Mouse (Mus musculus): ENCODE results near the gene Gm42372. TPM values are rescaled to one million over a fixed set of nuclear protein-coding genes. Genes with fewer than 3 reads are reported as not detected.

Gene Gm42372
- polyA plus RNA-seq, 1 experiment from 2014 or later, result 1.7 TPM

- Histone ChIP-seq H3K27me3 (no peaks in the 10 kb centered on the region), H3K9me3 (replicated peaks) (no peaks in the 10 kb centered on the region), H3K4me2 (replicated peaks) (no peak overlapping the region), H3K4me3 (no peak overlapping the region), H3K9ac (no peak overlapping the region), H3K36me3 (no peaks in the 10 kb centered on the region), H3K27ac (no peak overlapping the region), H3K4me1 (peaks cover 9% of the 10 kb centered on the region)
- ATAC-seq (ENCODE audit: low FRiP score), result no peak
- WGBS, result 58% methylated on average over 8 of the region's 8 CpGs
These were observed 6.6 kb upstream of the Gm42372 start for GRCm38 (mm10) chr7:16976298-16976697.

GRCm38 (mm10) chr7:16978173-16978572 lies 4.7 kb upstream of the Gm42372 start:
- no peak overlapping the region for H3K4me2 ChIP-seq (replicated peaks)
- no peaks in the 10 kb centered on the region for H3K27me3 ChIP-seq
- H3K4me1 ChIP-seq, result peaks cover 21% of the 10 kb centered on the region
- 68% methylated on average over 6 of the region's 6 CpGs for WGBS
- no peak overlapping the region for H3K27ac ChIP-seq
- ATAC-seq (ENCODE audit: low FRiP score), result no peak
- no peaks in the 10 kb centered on the region for H3K9me3 ChIP-seq (replicated peaks)
- H3K36me3 ChIP-seq, result no peaks in the 10 kb centered on the region
- no peak overlapping the region for H3K4me3 ChIP-seq
- no peak overlapping the region for H3K9ac ChIP-seq

DNA sequence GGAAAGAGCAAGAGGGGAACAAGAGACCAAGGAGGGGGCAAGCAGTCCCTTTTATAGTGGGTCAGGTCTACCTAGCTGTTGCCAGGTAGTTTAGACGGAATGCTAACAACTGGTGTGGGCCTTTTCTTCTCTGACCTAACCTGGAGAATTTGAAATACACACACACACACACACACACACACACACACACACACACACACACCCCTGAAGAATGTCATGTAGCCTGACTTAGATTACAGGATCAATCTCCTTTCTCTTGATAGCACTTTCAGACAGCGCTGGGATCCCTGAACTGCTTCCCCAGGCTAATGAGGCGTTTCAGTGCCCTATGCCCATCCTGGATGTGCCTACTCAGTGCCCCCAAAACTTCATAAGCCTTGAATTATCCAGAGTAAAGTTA lies 4.3 kb upstream of the Gm42372 start:
- no peaks in the 10 kb centered on the region for H3K27me3 ChIP-seq
- H3K9ac ChIP-seq, result no peak overlapping the region
- no peaks in the 10 kb centered on the region for H3K9me3 ChIP-seq (replicated peaks)
- H3K27ac ChIP-seq, result no peak overlapping the region
- H3K4me3 ChIP-seq, result no peak overlapping the region
- 85% methylated on average over 3 of the region's 3 CpGs for WGBS
- no peak for ATAC-seq (ENCODE audit: low FRiP score)
- no peak overlapping the region for H3K4me2 ChIP-seq (replicated peaks)
- H3K4me1 ChIP-seq, result peaks cover 25% of the 10 kb centered on the region
- H3K36me3 ChIP-seq, result no peaks in the 10 kb centered on the region

GRCm38 (mm10) chr7:16980348-16980747 lies 2.5 kb upstream of the Gm42372 start:
- no peaks in the 10 kb centered on the region for H3K9me3 ChIP-seq (replicated peaks)
- peaks cover 30% of the 10 kb centered on the region for H3K4me1 ChIP-seq
- H3K27me3 ChIP-seq, result no peaks in the 10 kb centered on the region
- peak overlapping the region; percentile 13; the same call in 1 of the 2 replicates for H3K4me3 ChIP-seq
- WGBS, result 11% methylated on average over 9 of the region's 12 CpGs
- no peaks in the 10 kb centered on the region for H3K36me3 ChIP-seq
- peak; percentile 47 for ATAC-seq (ENCODE audit: low FRiP score)
- peak overlapping the region; percentile 80 for H3K27ac ChIP-seq
- peak overlapping the region; percentile 32 for H3K9ac ChIP-seq
- H3K4me2 ChIP-seq (replicated peaks), result peak overlapping the region; percentile 49

DNA sequence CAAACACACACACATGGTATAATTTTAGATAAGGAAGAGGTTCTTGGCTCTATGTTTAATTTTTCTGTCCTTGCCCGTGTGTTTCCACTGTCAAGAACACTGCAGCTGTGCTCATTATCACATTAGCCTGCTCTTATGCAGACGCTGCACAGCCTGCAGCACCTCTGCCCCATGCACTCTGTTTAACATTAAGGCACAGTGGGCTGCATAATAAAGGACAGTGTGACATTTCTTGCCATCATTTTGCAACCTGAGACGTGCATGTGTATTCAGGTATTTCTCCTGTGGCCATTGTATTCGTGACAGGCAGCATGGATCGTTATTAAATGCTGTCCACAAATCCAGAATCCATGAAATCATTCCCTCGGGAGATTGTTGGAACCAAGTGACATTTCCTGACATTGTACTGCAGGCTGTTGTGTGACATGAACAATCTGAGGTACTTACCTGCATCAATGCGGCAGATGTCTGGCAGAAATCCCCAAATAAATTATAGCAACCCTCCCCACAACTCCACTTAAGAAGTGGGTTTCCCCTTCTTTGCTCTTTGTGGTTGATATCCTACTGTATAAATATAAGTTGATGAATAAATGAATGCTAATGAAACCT lies 4.8 kb downstream of the Gm42372 start:
- H3K9ac ChIP-seq, result peak overlapping the region; percentile 28; the same call in 1 of the 2 replicates
- 41% methylated on average over 7 of the region's 7 CpGs for WGBS
- H3K36me3 ChIP-seq, result no peaks in the 10 kb centered on the region
- peak overlapping the region; percentile 85 for H3K27ac ChIP-seq
- H3K4me2 ChIP-seq (replicated peaks), result peak overlapping the region; percentile 9; the same call in 1 of the 2 replicates
- H3K9me3 ChIP-seq (replicated peaks), result no peaks in the 10 kb centered on the region
- H3K4me3 ChIP-seq, result no peak overlapping the region
- 0 out of 2 replicates have a peak, but pooled peaks have one; percentile 15 for ATAC-seq (ENCODE audit: low FRiP score)
- H3K27me3 ChIP-seq, result no peaks in the 10 kb centered on the region
- peaks cover 59% of the 10 kb centered on the region for H3K4me1 ChIP-seq

DNA sequence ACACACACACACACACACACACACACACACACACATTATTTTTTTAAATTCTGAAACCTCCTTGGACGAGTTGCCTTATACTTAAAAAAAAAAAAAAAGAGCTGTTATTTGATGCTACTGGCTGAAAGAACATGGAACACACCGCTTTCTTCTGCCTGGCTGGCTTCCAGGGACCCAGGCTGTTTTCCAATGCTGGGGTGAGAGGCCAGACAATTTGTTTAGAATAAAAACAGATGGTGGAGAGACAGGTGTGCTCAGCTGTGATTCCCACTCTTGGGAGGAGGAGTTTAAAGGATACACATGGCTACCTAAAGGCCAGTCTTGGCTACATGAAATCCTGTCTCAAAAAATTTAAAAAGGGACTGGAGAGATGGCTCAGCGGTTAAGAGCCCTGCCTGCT lies 5.5 kb downstream of the Gm42372 start:
- 44% methylated on average over 3 of the region's 3 CpGs for WGBS
- no peak overlapping the region for H3K4me2 ChIP-seq (replicated peaks)
- H3K4me1 ChIP-seq, result peaks cover 52% of the 10 kb centered on the region
- peak overlapping the region; percentile 85 for H3K27ac ChIP-seq
- H3K9me3 ChIP-seq (replicated peaks), result no peaks in the 10 kb centered on the region
- no peak overlapping the region for H3K4me3 ChIP-seq
- no peaks in the 10 kb centered on the region for H3K27me3 ChIP-seq
- H3K9ac ChIP-seq, result no peak overlapping the region
- no peak for ATAC-seq (ENCODE audit: low FRiP score)
- no peaks in the 10 kb centered on the region for H3K36me3 ChIP-seq

DNA sequence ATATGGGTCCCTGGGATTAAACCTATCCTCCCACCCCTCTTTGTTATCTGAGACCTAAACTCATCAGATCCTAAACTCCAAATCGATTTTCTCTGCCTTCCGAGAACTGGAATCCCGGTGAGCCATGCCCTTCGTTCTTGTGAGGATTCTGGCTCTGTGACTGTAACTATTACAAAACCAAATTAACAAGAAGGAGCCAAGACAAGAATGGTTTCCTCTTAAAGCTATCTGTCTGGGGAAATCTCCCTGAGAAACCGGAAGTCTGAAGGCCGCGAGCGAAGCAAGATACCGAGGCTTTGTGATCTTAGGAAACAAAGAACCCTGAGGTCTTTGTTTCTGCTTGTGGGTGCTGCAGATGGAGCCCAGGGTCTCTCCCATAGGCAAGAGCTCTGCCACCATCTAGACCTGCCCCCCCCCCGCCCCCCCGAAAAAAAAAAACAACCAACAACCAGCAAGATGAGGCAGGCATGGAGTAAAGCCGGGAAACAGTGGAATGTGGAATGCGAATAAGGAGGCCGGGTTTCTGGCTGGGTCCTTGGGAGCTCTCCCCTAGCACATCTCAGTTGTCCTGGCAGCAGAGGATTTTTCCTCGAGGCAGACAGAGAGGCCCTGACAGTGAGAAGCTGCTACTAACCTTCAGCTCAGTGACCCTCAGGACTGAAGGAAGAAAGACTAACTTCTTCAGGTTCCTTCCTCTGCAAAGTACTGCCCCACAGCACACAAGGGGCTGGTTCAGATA lies 7.3 kb downstream of the Gm42372 start:
- peaks cover 53% of the 10 kb centered on the region for H3K4me1 ChIP-seq
- 38% methylated on average over 15 of the region's 15 CpGs for WGBS
- H3K27me3 ChIP-seq, result no peaks in the 10 kb centered on the region
- no peaks in the 10 kb centered on the region for H3K36me3 ChIP-seq
- H3K27ac ChIP-seq, result peak overlapping the region; percentile 60
- H3K4me3 ChIP-seq, result no peak overlapping the region
- no peak overlapping the region for H3K9ac ChIP-seq
- H3K9me3 ChIP-seq (replicated peaks), result no peaks in the 10 kb centered on the region
- no peak overlapping the region for H3K4me2 ChIP-seq (replicated peaks)
- no peak for ATAC-seq (ENCODE audit: low FRiP score)

DNA sequence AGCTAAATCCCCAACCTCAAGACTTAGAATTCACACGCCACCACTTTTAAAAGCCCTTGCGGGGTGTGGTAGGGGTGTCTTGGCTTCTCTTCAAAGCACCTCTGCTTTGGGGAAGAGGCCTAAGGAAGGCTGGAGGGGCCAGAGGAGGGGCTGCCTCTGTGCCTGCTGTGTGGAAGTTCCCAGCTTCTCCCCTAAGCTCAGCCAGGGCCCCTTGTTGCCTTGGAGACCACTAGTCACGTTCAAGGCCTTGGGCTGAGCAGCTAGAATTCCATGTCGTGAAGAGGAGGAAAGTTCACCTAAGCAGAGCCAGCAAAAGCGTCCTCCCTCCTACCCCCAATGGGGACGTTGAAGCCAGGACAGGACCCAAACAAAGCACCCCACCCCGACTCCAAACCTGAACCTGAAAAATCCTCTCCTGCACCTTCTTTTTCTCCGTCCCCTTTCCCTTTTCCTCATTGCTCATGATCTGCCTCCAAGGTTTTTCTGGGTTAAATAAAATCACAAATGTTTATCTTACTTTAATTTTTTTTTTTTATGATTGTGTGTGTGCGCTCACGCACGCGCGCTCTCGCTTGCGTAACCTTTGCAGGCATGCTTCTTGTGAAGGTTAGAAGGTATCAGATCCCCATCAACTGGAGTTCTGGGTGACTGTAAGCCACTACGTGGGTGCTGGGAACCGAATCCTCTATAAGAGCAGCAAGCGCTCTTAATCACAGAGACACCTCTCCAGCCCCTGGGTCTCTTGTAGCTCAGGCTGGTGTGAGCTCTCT lies 9.0 kb downstream of the Gm42372 start:
- Histone ChIP-seq H3K36me3 (no peaks in the 10 kb centered on the region), H3K27me3 (no peaks in the 10 kb centered on the region), H3K9ac (no peak overlapping the region), H3K4me1 (peaks cover 66% of the 10 kb centered on the region), H3K27ac (peak overlapping the region; percentile 82), H3K9me3 (replicated peaks) (no peaks in the 10 kb centered on the region), H3K4me2 (replicated peaks) (peak overlapping the region; percentile 17), H3K4me3 (no peak overlapping the region)
- peak; percentile 59 for ATAC-seq (ENCODE audit: low FRiP score)
- WGBS, result 57% methylated on average over 18 of the region's 18 CpGs

DNA sequence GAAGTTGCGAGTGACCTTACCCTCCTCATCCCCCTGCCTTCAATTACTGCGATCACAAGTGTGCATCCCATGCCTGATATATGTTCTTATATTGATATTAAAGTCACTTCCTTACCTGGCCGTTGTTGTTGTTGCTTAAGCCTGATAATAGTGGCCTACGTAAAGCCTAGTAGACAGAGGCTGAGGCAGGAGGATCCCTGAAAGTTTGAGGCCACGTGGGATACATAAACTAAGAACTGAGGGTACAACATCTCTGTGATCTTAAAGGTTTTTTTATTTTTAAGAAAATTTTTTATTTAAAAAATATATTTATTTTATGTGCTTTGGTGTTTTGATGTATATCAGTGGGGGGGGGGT lies 9.5 kb downstream of the Gm42372 start, which contains the start of gene Ccdc8:
Gene Ccdc8 (plus strand): TSS at position 258 of the 357 bp plus-strand sequence.
- H3K27me3 ChIP-seq, result no peaks in the 10 kb centered on the region
- H3K27ac ChIP-seq, result peak within 1 kb of the TSS; percentile 82
- peak within 1 kb of the TSS; percentile 45 for H3K4me3 ChIP-seq
- H3K9ac ChIP-seq, result peak within 1 kb of the TSS; percentile 59; the same call in 1 of the 2 replicates
- H3K4me2 ChIP-seq (replicated peaks), result peak within 1 kb of the TSS; percentile 49
- peaks cover 62% of the 10 kb centered on the region for H3K4me1 ChIP-seq
- H3K9me3 ChIP-seq (replicated peaks), result no peaks in the 10 kb centered on the region
- ATAC-seq (ENCODE audit: low FRiP score), result no peak
- WGBS, result 94% methylated on average over 5 of the region's 5 CpGs
- no peaks in the 10 kb centered on the region for H3K36me3 ChIP-seq

DNA sequence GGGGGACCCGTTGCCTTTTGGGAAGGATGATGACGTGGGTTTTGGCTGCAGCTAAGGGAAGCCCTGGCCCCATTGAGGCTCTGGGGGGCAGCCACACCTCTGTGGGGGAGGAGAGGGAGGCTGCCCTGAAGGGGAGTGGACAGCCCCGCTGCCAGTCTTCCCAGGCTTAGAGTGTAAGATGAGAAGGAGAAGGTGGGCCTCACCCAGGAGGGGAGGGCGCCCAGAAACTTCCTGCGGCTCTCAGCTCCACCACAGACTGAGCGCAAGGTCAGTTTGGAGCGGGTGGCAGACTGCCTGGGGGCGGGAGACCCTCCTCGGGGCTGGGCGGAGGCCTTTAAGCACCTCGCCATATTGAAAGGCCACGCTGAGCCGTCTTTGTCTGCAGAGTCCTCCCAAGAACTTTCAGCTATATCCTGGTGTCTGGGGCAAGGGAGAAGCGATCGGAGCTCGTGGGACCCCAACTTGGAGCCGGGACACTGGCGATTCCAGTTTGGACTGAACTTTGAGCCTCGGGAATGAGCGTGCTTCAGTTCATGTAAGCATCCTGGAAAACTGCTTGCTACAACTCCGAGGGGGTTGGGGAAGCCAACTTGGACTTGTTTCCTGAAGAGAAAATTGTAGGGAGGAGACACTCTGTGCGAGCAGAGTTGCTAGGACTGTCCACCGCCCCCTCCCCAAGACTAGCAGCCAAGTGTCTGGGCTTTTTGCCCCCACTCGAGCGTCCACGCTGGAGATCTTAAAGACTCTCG lies 10.9 kb downstream of the Gm42372 start:
- Histone ChIP-seq H3K27me3 (no peaks in the 10 kb centered on the region), H3K4me1 (peaks cover 51% of the 10 kb centered on the region), H3K27ac (peak overlapping the region; percentile 73), H3K36me3 (0 out of 2 replicates have a peak, but pooled peaks cover 3% of the 10 kb centered on the region), H3K9me3 (replicated peaks) (no peaks in the 10 kb centered on the region), H3K4me3 (peak overlapping the region; percentile 45), H3K9ac (peak overlapping the region; percentile 59), H3K4me2 (replicated peaks) (peak overlapping the region; percentile 49)
- ATAC-seq (ENCODE audit: low FRiP score), result peak; percentile 69
- 4% methylated on average over 26 of the region's 27 CpGs for WGBS

DNA sequence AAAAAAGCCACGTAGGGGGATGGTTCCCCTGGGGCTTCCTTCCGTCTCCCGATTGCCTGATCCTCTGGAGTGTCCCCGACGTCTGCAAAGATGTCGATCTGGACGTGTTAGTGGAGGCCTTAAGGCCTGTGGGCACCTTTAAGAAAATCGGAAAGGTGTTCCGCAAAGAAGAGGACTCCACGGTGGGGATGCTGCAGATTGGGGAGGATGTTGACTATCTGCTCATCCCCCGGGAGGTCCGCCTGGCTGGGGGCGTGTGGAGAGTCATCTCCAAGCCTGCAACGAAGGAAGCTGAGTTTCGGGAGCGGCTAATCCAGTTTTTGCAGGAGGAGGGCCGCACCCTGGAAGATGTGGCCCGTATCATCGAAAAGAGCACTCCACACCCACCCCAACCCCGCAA lies 11.5 kb downstream of the Gm42372 start:
- 7% methylated on average over 20 of the region's 20 CpGs for WGBS
- H3K4me3 ChIP-seq, result peak overlapping the region; percentile 45
- ATAC-seq (ENCODE audit: low FRiP score), result no peak
- 0 out of 2 replicates have a peak, but pooled peaks cover 3% of the 10 kb centered on the region for H3K36me3 ChIP-seq
- H3K4me1 ChIP-seq, result peaks cover 51% of the 10 kb centered on the region
- H3K4me2 ChIP-seq (replicated peaks), result peak overlapping the region; percentile 49
- H3K9me3 ChIP-seq (replicated peaks), result no peaks in the 10 kb centered on the region
- peak overlapping the region; percentile 73 for H3K27ac ChIP-seq
- H3K27me3 ChIP-seq, result no peaks in the 10 kb centered on the region
- peak overlapping the region; percentile 59 for H3K9ac ChIP-seq
